Mouse (Mus musculus) stomach, embryonic 14.5 days (tissue): Measurements from ENCODE around the gene Cnot3. TPM values are rescaled to one million over a fixed set of nuclear protein-coding genes. Genes with fewer than 3 reads are reported as not detected.
"Not testable (repeated sequence)": the region's sequence is repeated elsewhere in the genome, so short reads cannot be mapped to it uniquely, and the experiment has no call there.

ENCODE experiments used
- ATAC-seq: fragments of 200-750 bp; cut with Nextera tagmentation; 2 replicates; pipeline ENCODE4 v1.8.0; 2017; ENCODE audit warnings: low read depth, moderate TSS enrichment; ENCODE audit not compliant: insufficient number of reproducible peaks, insufficient read depth, low FRiP score
- H3K27ac ChIP-seq: fragments of 300-500 bp; sonication (generic); 2 replicates; pipeline ENCODE4 v1.5.1; 2014; ENCODE audit warnings: mild to moderate bottlenecking, low read length, moderate library complexity, mixed read lengths
- H3K27me3 ChIP-seq: fragments of 300-500 bp; sonication (generic); 2 replicates; pipeline ENCODE4 v1.6.1; 2014; ENCODE audit warnings: low read length, control low read depth, mixed read lengths; ENCODE audit not compliant: control insufficient read depth, insufficient read depth
- H3K36me3 ChIP-seq: fragments of 300-500 bp; sonication (generic); 2 replicates; pipeline ENCODE4 v1.6.1; 2014; ENCODE audit warnings: mild to moderate bottlenecking, control low read depth, low read length, moderate library complexity, mixed read lengths; ENCODE audit not compliant: control insufficient read depth, insufficient read depth
- H3K4me1 ChIP-seq: fragments of 300-500 bp; sonication (generic); 2 replicates; pipeline ENCODE4 v1.6.1; 2014; ENCODE audit warnings: low read length, control low read depth, mixed read lengths; ENCODE audit not compliant: control insufficient read depth, insufficient read depth
- H3K4me2 ChIP-seq: fragments of 300-500 bp; sonication (generic); replicated peaks from 2 replicates; pipeline ENCODE4 v1.6.1; 2014; ENCODE audit warnings: low read depth, low read length, control low read depth
- H3K4me3 ChIP-seq: fragments of 300-500 bp; sonication (generic); 2 replicates; pipeline ENCODE4 v1.5.1; 2014; ENCODE audit warnings: low read depth, low read length, control low read depth
- H3K9ac ChIP-seq: fragments of 300-500 bp; sonication (generic); replicated peaks from 2 replicates; pipeline ENCODE4 v1.6.1; 2014; ENCODE audit warnings: low read depth, mild to moderate bottlenecking, control low read depth, low read length, moderate library complexity, mixed read lengths
- H3K9me3 ChIP-seq: fragments of 300-500 bp; sonication (generic); 2 replicates; pipeline ENCODE4 v1.6.1; 2016; ENCODE audit warnings: low read depth, low read length, control low read depth; ENCODE audit not compliant: control insufficient read depth
- WGBS: fragments of 180-500 bp; shearing (Covaris S2); extraction: QIAGEN DNeasy Blood & Tissue Kit; methylation state at CpG from one replicate; pipeline ENCODE4 v1.1.7; 2014; 5-methylcytosine and 5-hydroxymethylcytosine counted together
- polyA plus RNA-seq: library from polyadenylated mRNA; unstranded; fragments of >200 nt; fragmentation: Nextera tagmentation; extraction: Ambion mirVana; gene quantifications from 2 replicates; pipeline ENCODE4 v1.2.1, GENCODE M21; 2014

Gene Cnot3
- 58.3 and 59.5 TPM in 2 replicates for polyA plus RNA-seq

DNA sequence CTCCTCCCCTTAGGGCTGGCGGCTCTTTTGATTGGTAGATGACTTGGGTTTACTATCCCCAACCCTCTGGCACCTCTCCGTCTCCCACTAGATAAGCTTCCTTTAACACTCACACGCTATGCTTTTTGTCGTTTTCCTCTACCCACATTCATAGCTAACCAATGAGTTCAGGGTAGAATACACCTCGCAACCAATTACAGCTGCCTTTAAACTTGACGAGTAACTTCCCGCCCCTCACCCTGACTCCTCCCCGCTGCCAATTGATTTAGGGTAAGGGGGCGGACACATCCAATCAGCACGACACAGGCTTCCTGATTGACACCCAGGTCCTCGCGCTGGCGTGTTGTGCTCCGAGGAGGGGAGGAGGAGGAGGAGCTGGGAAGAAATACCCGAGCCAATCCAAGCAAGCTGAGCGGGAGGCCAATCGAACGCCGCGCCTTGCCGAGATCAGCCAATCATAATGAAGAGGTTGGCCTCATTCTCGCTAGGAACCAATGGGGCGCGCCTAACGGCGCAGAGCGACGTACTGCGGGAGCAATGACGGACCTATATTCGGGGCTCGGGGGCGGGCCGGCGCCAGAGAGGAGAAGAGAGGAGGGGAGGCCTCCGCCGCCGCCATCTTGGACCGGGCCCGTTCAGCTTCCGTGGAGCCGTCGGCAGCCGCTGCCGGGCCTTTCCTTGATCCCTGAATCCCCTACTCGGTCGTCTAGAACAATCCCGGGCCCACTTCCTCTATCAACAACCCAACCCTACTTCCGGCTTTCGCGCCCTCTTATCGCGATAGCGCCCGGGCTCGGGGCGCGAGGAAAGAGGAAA is at the start of gene Cnot3:
Cnot3 (plus strand) TSS at position 597 of the 816 bp plus-strand sequence.
- under 1% methylated on average over 43 of the region's 58 CpGs for whole genome bisulfite sequencing
- peaks cover 15% of the 10 kb centered on the region for H3K36me3 ChIP-seq
- ATAC-seq = peak; percentile 98
- H3K4me3 ChIP-seq = peak within 1 kb of the TSS; percentile 91
- H3K9me3 ChIP-seq = no peaks in the 10 kb centered on the region
- H3K4me1 ChIP-seq = peaks cover 27% of the 10 kb centered on the region
- peak within 1 kb of the TSS; percentile 91 for H3K4me2 ChIP-seq
- peak within 1 kb of the TSS; percentile 98 for H3K27ac ChIP-seq
- H3K9ac ChIP-seq = peak within 1 kb of the TSS; percentile 97
- H3K27me3 ChIP-seq = no peaks in the 10 kb centered on the region

GRCm38 (mm10) chr7:3597755-3598154 is 47.3 kb upstream of the Cnot3 start:
- H3K4me1 ChIP-seq, H3K9ac ChIP-seq, H3K27me3 ChIP-seq, H3K4me2 ChIP-seq, ATAC-seq, H3K9me3 ChIP-seq, H3K4me3 ChIP-seq, H3K27ac ChIP-seq, H3K36me3 ChIP-seq: not testable (repeated sequence)
- WGBS = 62% methylated on average over 1 of the region's 1 CpGs

- Histone ChIP-seq H3K27me3 (no peaks in the 10 kb centered on the region), H3K9ac (no peak overlapping the region), H3K36me3 (no peaks in the 10 kb centered on the region), H3K4me3 (no peak overlapping the region), H3K4me2 (no peak overlapping the region), H3K4me1 (no peaks in the 10 kb centered on the region), H3K9me3 (no peaks in the 10 kb centered on the region), H3K27ac (no peak overlapping the region)
- no peak for ATAC-seq
- WGBS = 16% methylated on average over 4 of the region's 4 CpGs
These were observed 43.9 kb upstream of the Cnot3 start for GRCm38 (mm10) chr7:3601119-3601518.

DNA sequence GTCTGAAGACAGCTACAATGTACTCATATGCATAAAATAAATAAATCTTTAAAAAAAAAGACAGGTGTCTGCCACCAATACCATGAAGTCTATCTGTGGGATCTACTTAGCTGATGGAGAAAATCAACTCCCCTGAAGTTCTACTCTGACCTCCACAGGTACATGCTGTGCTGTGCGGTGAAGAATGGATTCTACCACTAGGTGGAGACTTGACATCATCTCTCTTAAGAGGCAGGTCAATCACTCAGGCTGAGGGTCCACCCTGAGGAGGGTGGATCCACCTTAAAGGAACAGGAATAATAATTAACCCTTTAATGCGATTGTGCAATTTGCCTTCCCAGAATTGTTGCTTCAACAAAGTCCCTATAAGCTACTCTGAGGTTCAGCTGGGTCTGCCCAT is 38.3 kb upstream of the Cnot3 start:
- 23% methylated on average over 2 of the region's 2 CpGs for WGBS
- Histone ChIP-seq H3K4me3 (no peak overlapping the region), H3K9me3 (no peaks in the 10 kb centered on the region), H3K27me3 (no peaks in the 10 kb centered on the region), H3K36me3 (no peaks in the 10 kb centered on the region), H3K4me1 (no peaks in the 10 kb centered on the region), H3K27ac (no peak overlapping the region), H3K9ac (no peak overlapping the region), H3K4me2 (no peak overlapping the region)
- 0 out of 2 replicates have a peak, but pooled peaks have one; percentile 54 for ATAC-seq

DNA sequence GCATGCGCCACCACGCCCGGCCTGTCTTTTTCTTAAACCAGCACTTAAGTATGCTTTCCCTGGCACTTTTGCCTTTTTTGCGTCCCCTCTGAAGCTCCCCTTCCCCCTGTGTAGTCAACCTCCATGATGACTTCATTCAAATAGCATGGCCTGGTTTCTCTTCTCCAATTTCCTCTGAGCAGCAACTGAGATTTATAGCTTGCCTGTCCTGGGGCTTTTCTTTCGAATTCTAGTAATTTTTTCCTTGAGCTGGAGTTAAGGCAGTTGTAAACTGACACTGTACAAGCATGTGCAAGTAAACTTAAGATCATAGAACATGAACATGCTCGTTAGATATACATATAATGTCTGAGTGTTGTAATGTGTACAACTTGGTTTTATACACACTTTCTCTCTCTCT is 37.7 kb upstream of the Cnot3 start:
- no peak overlapping the region for H3K4me3 ChIP-seq
- no peaks in the 10 kb centered on the region for H3K36me3 ChIP-seq
- H3K4me1 ChIP-seq = no peaks in the 10 kb centered on the region
- H3K27me3 ChIP-seq = no peaks in the 10 kb centered on the region
- no peak for ATAC-seq
- no peak overlapping the region for H3K4me2 ChIP-seq
- WGBS = 81% methylated on average over 6 of the region's 6 CpGs
- H3K27ac ChIP-seq = no peak overlapping the region
- no peaks in the 10 kb centered on the region for H3K9me3 ChIP-seq
- no peak overlapping the region for H3K9ac ChIP-seq

- 94% methylated on average over 3 of the region's 3 CpGs for WGBS
These were observed 36.4 kb upstream of the Cnot3 start for GRCm38 (mm10) chr7:3608668-3609067.

DNA sequence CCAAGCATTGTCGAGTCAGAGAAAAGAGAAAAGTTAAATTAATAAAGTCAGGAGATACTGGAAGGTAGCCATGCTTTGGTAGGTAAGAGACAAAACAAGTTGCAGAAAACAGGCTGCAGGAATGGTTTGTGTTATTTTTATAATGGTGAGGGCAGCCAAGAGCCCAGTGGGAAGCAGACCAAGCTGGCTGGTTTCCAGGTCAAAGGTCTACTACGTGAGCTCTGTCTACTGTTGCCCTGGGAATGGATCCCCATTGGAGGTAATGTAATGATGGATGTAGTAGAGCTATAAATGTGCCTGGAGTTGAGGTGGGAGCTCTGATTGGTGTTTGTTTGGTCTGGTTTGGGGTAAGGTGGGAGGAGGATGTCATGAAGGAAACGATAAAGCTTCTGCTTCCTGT is 36.0 kb upstream of the Cnot3 start:
- ATAC-seq = no peak
- no peak overlapping the region for H3K9ac ChIP-seq
- no peak overlapping the region for H3K27ac ChIP-seq
- no peaks in the 10 kb centered on the region for H3K9me3 ChIP-seq
- no peaks in the 10 kb centered on the region for H3K36me3 ChIP-seq
- H3K4me3 ChIP-seq = no peak overlapping the region
- H3K4me1 ChIP-seq = no peaks in the 10 kb centered on the region
- no peaks in the 10 kb centered on the region for H3K27me3 ChIP-seq
- 54% methylated on average over 3 of the region's 3 CpGs for WGBS
- H3K4me2 ChIP-seq = no peak overlapping the region

More at GRCm38 (mm10) chr7:3608668-3609067, 36.4 kb upstream of the Cnot3 start:
- ATAC-seq = no peak
- Histone ChIP-seq H3K36me3 (no peaks in the 10 kb centered on the region), H3K27me3 (no peaks in the 10 kb centered on the region), H3K9ac (no peak overlapping the region), H3K4me1 (no peaks in the 10 kb centered on the region), H3K9me3 (no peaks in the 10 kb centered on the region), H3K4me3 (no peak overlapping the region), H3K4me2 (no peak overlapping the region), H3K27ac (no peak overlapping the region)

- H3K9ac ChIP-seq = no peak overlapping the region
- H3K36me3 ChIP-seq = no peaks in the 10 kb centered on the region
- no peak overlapping the region for H3K27ac ChIP-seq
- ATAC-seq = no peak
- H3K4me2 ChIP-seq = no peak overlapping the region
- no peaks in the 10 kb centered on the region for H3K4me1 ChIP-seq
- no peak overlapping the region for H3K4me3 ChIP-seq
- no peaks in the 10 kb centered on the region for H3K9me3 ChIP-seq
- WGBS = 89% methylated on average over 3 of the region's 3 CpGs
- H3K27me3 ChIP-seq = no peaks in the 10 kb centered on the region
These were observed 34.6 kb upstream of the Cnot3 start for GRCm38 (mm10) chr7:3610437-3610836.
